Mouse (Mus musculus): Measurements from ENCODE around the gene L1td1. TPM values are rescaled to one million over a fixed set of nuclear protein-coding genes. Genes with fewer than 3 reads are reported as not detected.

The L1td1 gene
- total and polyA plus RNA-seq, 3 experiments, result not detected

DNA sequence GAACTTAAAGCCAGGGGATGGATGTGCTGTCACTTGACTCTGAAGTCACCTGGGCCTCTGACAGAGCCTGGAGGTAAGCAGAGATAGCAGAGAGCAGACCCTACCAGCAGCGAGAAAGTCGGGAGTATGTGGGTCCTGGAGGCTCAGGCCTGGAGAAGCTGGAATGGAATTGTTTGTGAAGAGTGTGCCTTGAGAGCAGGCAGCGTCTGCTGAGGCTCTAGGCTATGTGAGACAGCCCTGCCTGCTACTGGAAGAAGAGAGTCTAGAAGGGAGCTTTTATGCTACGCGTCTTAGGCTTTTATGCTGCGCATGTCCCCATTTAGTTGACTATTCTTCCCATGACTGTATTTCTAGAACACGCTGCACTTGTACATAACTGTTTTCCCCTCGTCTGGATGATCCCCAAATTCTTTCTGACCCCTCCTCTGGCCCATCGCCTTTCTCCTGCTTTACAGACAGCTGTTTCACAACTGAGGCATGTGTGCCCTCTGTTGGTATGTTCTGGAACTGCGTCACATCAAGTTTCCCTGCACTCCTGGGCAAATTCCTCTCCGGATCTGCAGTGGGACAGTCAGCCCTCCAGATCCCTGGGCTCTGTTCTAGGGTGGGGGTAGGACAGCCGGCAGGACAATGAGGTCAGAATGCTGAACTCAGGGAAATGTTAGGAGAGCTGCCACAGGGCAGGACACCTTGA, 24.2 kb upstream of the L1td1 start:
- Histone ChIP-seq H3K36me3 (ENCODE audit: control insufficient read depth in 1 of 2, insufficient read depth in 2 of 2, low read length in 2 of 2) (no peaks in the 10 kb centered on the region), H3K27me3 (ENCODE audit: control insufficient read depth in 1 of 2, insufficient read depth in 2 of 2, low read length in 2 of 2) (no peaks in the 10 kb centered on the region), H3K4me3 (ENCODE audit: control insufficient read depth in 1 of 2, insufficient read depth in 1 of 2, low read depth in 2 of 2, low read length in 2 of 2) (no peak overlapping the region), H3K4me1 (ENCODE audit: control insufficient read depth in 1 of 2, insufficient read depth in 2 of 2, low read length in 2 of 2) (no peaks in the 10 kb centered on the region), H3K9me3 (replicated peaks; ENCODE audit: insufficient read depth, low read length) (no peaks in the 10 kb centered on the region), H3K9ac (ENCODE audit: control insufficient read depth, low read depth, low read length, poor library complexity, severe bottlenecking) (no peak overlapping the region), H3K27ac (ENCODE audit: control insufficient read depth, low read depth, low read length) (no peak overlapping the region), H3K79me2 (ENCODE audit: control insufficient read depth, insufficient read depth, low read length, poor library complexity) (no peaks in the 10 kb centered on the region)
- TF ChIP-seq RAD21 (IDR thresholded peaks at IDR 0.05; ENCODE audit: low read depth, low read length) (peak; percentile 10), POLR2AphosphoS5 (IDR thresholded peaks at IDR 0.05; ENCODE audit: borderline replicate concordance, low read depth, low read length) (no peak), CTCF (IDR thresholded peaks at IDR 0.05 in 2 of 3, conservative IDR thresholded peaks at IDR 0.05 in 1 of 3; ENCODE audit: control insufficient read depth in 1 of 3, insufficient read depth in 1 of 3, low read depth in 2 of 3, low read length in 3 of 3, poor library complexity in 1 of 3, severe bottlenecking in 1 of 3) (peak; percentile 11 to 43 (median 24); a peak in 4 of 6 replicates), SMC3 (IDR thresholded peaks at IDR 0.05; ENCODE audit: low read depth, low read length) (peak; percentile 19; the same call in 1 of the 2 replicates)
- DNase-seq (ENCODE audit: low read depth, low spot score), result no peak

GRCm38 (mm10) chr4:98710891-98711290, 15.6 kb upstream of the L1td1 start:
- H3K36me3 ChIP-seq (ENCODE audit: control insufficient read depth in 1 of 2, insufficient read depth in 2 of 2, low read length in 2 of 2), result no peaks in the 10 kb centered on the region
- H3K27me3 ChIP-seq (ENCODE audit: control insufficient read depth in 1 of 2, insufficient read depth in 2 of 2, low read length in 2 of 2), result no peaks in the 10 kb centered on the region
- no peak overlapping the region for H3K27ac ChIP-seq (ENCODE audit: control insufficient read depth, low read depth, low read length)
- no peaks in the 10 kb centered on the region for H3K79me2 ChIP-seq (ENCODE audit: control insufficient read depth, insufficient read depth, low read length, poor library complexity)
- DNase-seq (ENCODE audit: low read depth, low spot score), result no peak
- no peaks in the 10 kb centered on the region for H3K9me3 ChIP-seq (replicated peaks; ENCODE audit: insufficient read depth, low read length)
- no peak overlapping the region for H3K9ac ChIP-seq (ENCODE audit: control insufficient read depth, low read depth, low read length, poor library complexity, severe bottlenecking)
- H3K4me3 ChIP-seq (ENCODE audit: control insufficient read depth in 1 of 2, insufficient read depth in 1 of 2, low read depth in 2 of 2, low read length in 2 of 2), result no peak overlapping the region
- TF ChIP-seq KAT2A (conservative IDR thresholded peaks at IDR 0.05; ENCODE audit: low read depth, low read length) (no peak), ZMIZ1 (IDR thresholded peaks at IDR 0.05; ENCODE audit: low read depth, low read length) (no peak), ETS1 (IDR thresholded peaks at IDR 0.05; ENCODE audit: low read depth, low read length) (no peak), POLR2AphosphoS2 (IDR thresholded peaks at IDR 0.05; ENCODE audit: low read length) (no peak), POLR2AphosphoS5 (IDR thresholded peaks at IDR 0.05; ENCODE audit: borderline replicate concordance, low read depth, low read length) (no peak), ZC3H11A (IDR thresholded peaks at IDR 0.05; ENCODE audit: low read depth, low read length) (no peak), ELF1 (IDR thresholded peaks at IDR 0.05; ENCODE audit: low read depth, low read length) (no peak), NRF1 (IDR thresholded peaks at IDR 0.05; ENCODE audit: insufficient read depth, low read depth, low read length, poor library complexity, severe bottlenecking) (no peak), NELFE (IDR thresholded peaks at IDR 0.05; ENCODE audit: low read depth, low read length) (no peak), MAX (IDR thresholded peaks at IDR 0.05; ENCODE audit: low read length) (no peak), MYB (IDR thresholded peaks at IDR 0.05; ENCODE audit: low read depth, low read length) (no peak), UBTF (IDR thresholded peaks at IDR 0.05; ENCODE audit: borderline replicate concordance, insufficient read depth, low read depth, low read length) (no peak), RCOR1 (IDR thresholded peaks at IDR 0.05; ENCODE audit: low read depth, low read length) (no peak), TCF12 (IDR thresholded peaks at IDR 0.05; ENCODE audit: low read depth, low read length) (no peak), MAFK (IDR thresholded peaks at IDR 0.05; ENCODE audit: borderline replicate concordance, low read depth, low read length) (no peak), CHD1 (IDR thresholded peaks at IDR 0.05; ENCODE audit: low read depth, low read length) (no peak), E2F4 (IDR thresholded peaks at IDR 0.05; ENCODE audit: borderline replicate concordance, low read depth, low read length) (no peak), HCFC1 (IDR thresholded peaks at IDR 0.05; ENCODE audit: low read depth, low read length) (no peak)
- H3K4me1 ChIP-seq (ENCODE audit: control insufficient read depth in 1 of 2, insufficient read depth in 2 of 2, low read length in 2 of 2), result no peaks in the 10 kb centered on the region
